Mouse (Mus musculus): ENCODE data around the gene Dexi. TPM values are rescaled to one million over a fixed set of nuclear protein-coding genes. Genes with fewer than 3 reads are reported as not detected.

The Dexi gene
- total and polyA plus RNA-seq, 2 experiments = 8.9 to 70.0 TPM

DNA sequence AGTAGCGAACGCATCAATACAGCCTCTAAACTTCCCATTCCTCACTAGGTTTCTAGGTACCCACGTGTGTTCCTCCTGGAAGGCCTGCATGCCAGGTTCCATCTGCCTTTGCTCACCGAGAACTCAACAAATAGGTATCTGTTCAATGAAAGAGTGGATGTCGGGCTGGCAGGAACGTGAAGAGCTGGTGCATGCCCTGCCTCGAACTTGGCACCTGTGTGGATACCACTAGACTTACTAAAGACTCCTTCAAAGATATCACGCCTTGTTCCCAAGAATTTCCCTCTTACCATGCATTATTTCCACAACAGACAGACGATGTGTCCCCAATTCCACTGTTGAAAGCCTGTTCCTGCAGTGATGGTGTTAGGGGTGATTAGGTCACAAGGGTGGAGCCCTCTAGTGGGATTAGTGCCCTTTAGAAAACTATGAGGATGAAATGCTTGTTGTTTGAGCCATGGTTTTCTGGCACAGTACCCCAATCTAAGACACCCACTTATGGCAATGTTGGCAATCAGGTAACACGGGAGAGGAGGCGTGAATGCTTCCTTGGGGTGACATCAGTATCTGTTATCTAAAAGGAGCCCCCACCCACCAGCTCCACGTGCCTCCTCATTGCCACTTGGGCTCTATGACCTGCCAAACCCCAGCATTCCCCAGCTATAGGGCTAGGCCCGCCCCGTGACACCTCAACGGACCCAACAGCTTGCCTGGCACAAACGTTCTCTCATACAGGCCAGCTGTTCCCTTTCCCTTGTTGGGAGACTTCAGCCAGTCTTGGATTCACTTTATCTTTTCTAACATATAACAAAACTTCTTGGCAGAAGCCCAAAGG lies 1.9 kb downstream of the Dexi start:
- WGBS = 33% methylated on average over 16 of the region's 16 CpGs
- no peaks in the 10 kb centered on the region for H3K27me3 ChIP-seq (ENCODE audit: control insufficient read depth, insufficient read depth, low read length)
- H3K36me3 ChIP-seq (ENCODE audit: control insufficient read depth, insufficient read depth, low read length) = no peaks in the 10 kb centered on the region; the same call in 1 of the 2 replicates
- peak; percentile 44 for DNase-seq (ENCODE audit: extremely low read depth, low read depth, low spot score)
- peaks cover 42% of the 10 kb centered on the region for H3K4me1 ChIP-seq (ENCODE audit: control insufficient read depth, insufficient read depth, low read length)
- H3K9ac ChIP-seq (ENCODE audit: low read depth, low read length) = peak overlapping the region; percentile 86
- TF ChIP-seq POLR2A (IDR thresholded peaks at IDR 0.05; ENCODE audit: extremely low read depth, insufficient read depth, low read length) = no peak
- no peak for TF ChIP-seq CTCF (IDR thresholded peaks at IDR 0.05; ENCODE audit: low read depth, low read length)
- H3K4me3 ChIP-seq (ENCODE audit: insufficient read depth, low read depth, low read length) = peak overlapping the region; percentile 77
- peak overlapping the region; percentile 75 for H3K27ac ChIP-seq (replicated peaks; ENCODE audit: insufficient read depth, low read depth, low read length)
- peaks cover 43% of the 10 kb centered on the region; the same call in 1 of the 2 replicates for H3K79me2 ChIP-seq (ENCODE audit: control insufficient read depth, insufficient read depth, low read length)

DNA sequence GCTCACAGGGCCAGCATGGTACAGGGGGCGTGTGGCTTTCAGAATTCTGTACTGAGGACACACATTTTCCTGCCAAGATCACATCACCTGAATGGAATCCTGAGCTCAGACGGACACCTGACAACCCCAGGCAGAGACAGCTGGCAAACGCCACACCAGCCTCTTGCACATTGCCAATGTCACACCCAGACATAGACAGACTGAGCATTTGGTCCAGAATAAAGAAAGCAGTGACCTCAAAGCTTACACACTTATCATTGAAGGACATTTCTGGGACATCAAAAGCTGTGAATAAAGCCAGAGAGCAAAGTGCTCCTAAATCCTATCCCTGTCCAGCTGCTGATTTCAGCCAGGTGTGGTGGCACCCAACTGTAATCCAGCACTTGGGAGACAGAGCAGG lies 5.9 kb downstream of the Dexi start:
- Histone ChIP-seq H3K27me3 (ENCODE audit: control insufficient read depth, insufficient read depth, low read length) (no peaks in the 10 kb centered on the region), H3K4me3 (ENCODE audit: insufficient read depth, low read depth, low read length) (no peak overlapping the region), H3K36me3 (ENCODE audit: control insufficient read depth, insufficient read depth, low read length) (no peaks in the 10 kb centered on the region; the same call in 1 of the 2 replicates), H3K27ac (replicated peaks; ENCODE audit: insufficient read depth, low read depth, low read length) (no peak overlapping the region), H3K9ac (ENCODE audit: low read depth, low read length) (no peak overlapping the region), H3K79me2 (ENCODE audit: control insufficient read depth, insufficient read depth, low read length) (peaks cover 48% of the 10 kb centered on the region; the same call in 1 of the 2 replicates), H3K4me1 (ENCODE audit: control insufficient read depth, insufficient read depth, low read length) (peaks cover 57% of the 10 kb centered on the region)
- 32% methylated on average over 3 of the region's 3 CpGs for WGBS
- TF ChIP-seq POLR2A (IDR thresholded peaks at IDR 0.05; ENCODE audit: extremely low read depth, insufficient read depth, low read length) (no peak), CTCF (IDR thresholded peaks at IDR 0.05; ENCODE audit: low read depth, low read length) (no peak)
- peak; percentile 96 for DNase-seq (ENCODE audit: extremely low read depth, low read depth, low spot score)

DNA sequence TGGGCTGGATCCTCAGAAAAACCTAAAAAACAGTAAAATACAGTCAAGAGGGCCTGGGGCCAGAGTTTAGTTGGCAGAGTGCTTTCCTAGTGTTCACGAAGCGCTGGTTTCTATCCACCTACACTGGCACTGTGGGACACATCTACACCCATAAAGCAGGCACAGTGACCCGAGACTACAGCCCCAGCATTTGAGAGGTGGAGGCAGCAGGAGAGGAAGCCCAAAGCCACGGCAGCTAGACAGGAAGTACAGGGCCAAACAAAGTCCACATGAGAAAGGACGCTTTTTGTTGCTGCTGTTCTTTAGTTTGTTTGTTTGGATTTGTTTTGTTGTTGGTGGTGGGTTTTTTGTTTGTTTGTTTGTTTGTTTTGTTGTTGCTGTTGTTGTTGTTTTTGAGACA lies 6.5 kb downstream of the Dexi start:
- Histone ChIP-seq H3K27me3 (ENCODE audit: control insufficient read depth, insufficient read depth, low read length) (no peaks in the 10 kb centered on the region), H3K27ac (replicated peaks; ENCODE audit: insufficient read depth, low read depth, low read length) (no peak overlapping the region), H3K4me1 (ENCODE audit: control insufficient read depth, insufficient read depth, low read length) (peaks cover 55% of the 10 kb centered on the region), H3K36me3 (ENCODE audit: control insufficient read depth, insufficient read depth, low read length) (no peaks in the 10 kb centered on the region; the same call in 1 of the 2 replicates), H3K79me2 (ENCODE audit: control insufficient read depth, insufficient read depth, low read length) (peaks cover 45% of the 10 kb centered on the region; the same call in 1 of the 2 replicates), H3K4me3 (ENCODE audit: insufficient read depth, low read depth, low read length) (no peak overlapping the region), H3K9ac (ENCODE audit: low read depth, low read length) (no peak overlapping the region)
- peak; percentile 45 for DNase-seq (ENCODE audit: extremely low read depth, low read depth, low spot score)
- TF ChIP-seq CTCF (IDR thresholded peaks at IDR 0.05; ENCODE audit: low read depth, low read length) = no peak
- TF ChIP-seq POLR2A (IDR thresholded peaks at IDR 0.05; ENCODE audit: extremely low read depth, insufficient read depth, low read length) = no peak
- whole genome bisulfite sequencing = 15% methylated on average over 5 of the region's 5 CpGs

DNA sequence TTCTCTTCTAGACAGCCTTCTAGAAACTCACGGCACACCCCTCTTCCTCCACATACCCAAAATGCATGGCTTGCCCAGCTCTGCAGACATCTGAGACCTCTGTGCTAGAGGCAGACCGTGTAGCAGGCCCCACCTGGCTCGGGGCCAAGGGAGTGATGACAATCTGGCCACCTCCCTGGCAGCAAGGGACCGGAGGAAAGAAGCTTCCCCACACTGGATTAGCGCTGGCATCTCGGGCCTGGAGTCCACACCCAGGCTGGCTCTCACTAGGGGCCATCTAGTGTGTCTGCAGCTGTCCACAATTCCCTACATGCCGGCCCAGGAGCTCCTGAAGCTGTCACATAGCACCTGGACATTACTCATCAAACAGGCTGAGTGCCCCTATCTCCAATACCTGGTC lies 8.3 kb downstream of the Dexi start:
- TF ChIP-seq CTCF (IDR thresholded peaks at IDR 0.05; ENCODE audit: low read depth, low read length) (no peak), POLR2A (IDR thresholded peaks at IDR 0.05; ENCODE audit: extremely low read depth, insufficient read depth, low read length) (no peak)
- peaks cover 27% of the 10 kb centered on the region; the same call in 1 of the 2 replicates for H3K79me2 ChIP-seq (ENCODE audit: control insufficient read depth, insufficient read depth, low read length)
- H3K27ac ChIP-seq (replicated peaks; ENCODE audit: insufficient read depth, low read depth, low read length) = no peak overlapping the region
- H3K27me3 ChIP-seq (ENCODE audit: control insufficient read depth, insufficient read depth, low read length) = no peaks in the 10 kb centered on the region
- peaks cover 3% of the 10 kb centered on the region; the same call in 1 of the 2 replicates for H3K36me3 ChIP-seq (ENCODE audit: control insufficient read depth, insufficient read depth, low read length)
- no peak for DNase-seq (ENCODE audit: extremely low read depth, low read depth, low spot score)
- H3K4me3 ChIP-seq (ENCODE audit: insufficient read depth, low read depth, low read length) = no peak overlapping the region
- peaks cover 39% of the 10 kb centered on the region for H3K4me1 ChIP-seq (ENCODE audit: control insufficient read depth, insufficient read depth, low read length)
- WGBS = 39% methylated on average over 7 of the region's 7 CpGs
- no peak overlapping the region for H3K9ac ChIP-seq (ENCODE audit: low read depth, low read length)

DNA sequence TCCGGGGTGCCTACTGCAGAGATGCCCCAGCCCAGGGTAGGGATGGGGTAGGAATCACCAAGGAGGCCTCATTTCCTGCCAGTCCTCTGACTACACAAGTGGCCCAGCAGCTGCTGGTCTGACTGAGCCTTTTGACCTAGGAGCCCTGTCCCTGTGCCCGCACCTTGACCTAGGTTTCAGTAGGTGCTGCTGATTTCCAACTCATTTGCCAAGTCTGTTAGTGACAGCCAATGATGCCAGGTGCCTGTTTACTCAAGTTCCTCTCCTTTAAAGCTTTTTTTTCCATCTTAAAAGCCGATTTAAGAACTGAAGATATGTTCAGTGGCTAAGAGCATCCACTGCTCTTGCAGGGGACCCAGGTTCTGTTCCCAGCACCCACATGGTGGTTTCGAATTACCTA lies 9.1 kb downstream of the Dexi start:
- TF ChIP-seq POLR2A (IDR thresholded peaks at IDR 0.05; ENCODE audit: extremely low read depth, insufficient read depth, low read length) (no peak), CTCF (IDR thresholded peaks at IDR 0.05; ENCODE audit: low read depth, low read length) (no peak)
- peak overlapping the region; percentile 37 for H3K27ac ChIP-seq (replicated peaks; ENCODE audit: insufficient read depth, low read depth, low read length)
- no peaks in the 10 kb centered on the region for H3K27me3 ChIP-seq (ENCODE audit: control insufficient read depth, insufficient read depth, low read length)
- H3K9ac ChIP-seq (ENCODE audit: low read depth, low read length) = no peak overlapping the region
- peak; percentile 97 for DNase-seq (ENCODE audit: extremely low read depth, low read depth, low spot score)
- peaks cover 24% of the 10 kb centered on the region; the same call in 1 of the 2 replicates for H3K79me2 ChIP-seq (ENCODE audit: control insufficient read depth, insufficient read depth, low read length)
- WGBS = 56% methylated on average over 4 of the region's 4 CpGs
- no peak overlapping the region for H3K4me3 ChIP-seq (ENCODE audit: insufficient read depth, low read depth, low read length)
- peaks cover 34% of the 10 kb centered on the region for H3K4me1 ChIP-seq (ENCODE audit: control insufficient read depth, insufficient read depth, low read length)
- H3K36me3 ChIP-seq (ENCODE audit: control insufficient read depth, insufficient read depth, low read length) = peaks cover 3% of the 10 kb centered on the region; the same call in 1 of the 2 replicates

DNA sequence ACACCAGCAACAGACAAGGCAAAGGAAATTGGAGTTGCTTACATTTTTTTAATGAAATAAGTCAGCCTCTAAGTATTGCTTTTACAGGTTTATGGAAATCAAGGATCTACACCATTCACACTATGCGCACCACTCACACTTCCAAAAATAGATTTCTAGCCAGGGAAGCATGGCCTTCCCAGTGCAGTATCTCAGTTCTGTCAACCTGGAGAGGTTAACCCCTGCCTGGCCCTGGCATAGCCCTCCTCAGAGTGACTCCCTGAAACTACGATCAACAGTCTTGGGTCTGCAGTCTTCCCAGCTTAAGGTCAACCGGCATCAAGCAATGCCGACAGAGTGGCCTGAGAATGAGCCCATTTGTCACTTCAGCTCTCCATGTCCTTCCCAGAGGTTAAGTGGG lies 12.7 kb downstream of the Dexi start:
- WGBS = 97% methylated on average over 4 of the region's 4 CpGs
- no peak overlapping the region for H3K4me3 ChIP-seq (ENCODE audit: insufficient read depth, low read depth, low read length)
- DNase-seq (ENCODE audit: extremely low read depth, low read depth, low spot score) = no peak
- peaks cover 12% of the 10 kb centered on the region; the same call in 1 of the 2 replicates for H3K79me2 ChIP-seq (ENCODE audit: control insufficient read depth, insufficient read depth, low read length)
- no peak overlapping the region for H3K9ac ChIP-seq (ENCODE audit: low read depth, low read length)
- no peak overlapping the region for H3K27ac ChIP-seq (replicated peaks; ENCODE audit: insufficient read depth, low read depth, low read length)
- H3K36me3 ChIP-seq (ENCODE audit: control insufficient read depth, insufficient read depth, low read length) = peaks cover 3% of the 10 kb centered on the region; the same call in 1 of the 2 replicates
- peaks cover 26% of the 10 kb centered on the region for H3K4me1 ChIP-seq (ENCODE audit: control insufficient read depth, insufficient read depth, low read length)
- no peaks in the 10 kb centered on the region for H3K27me3 ChIP-seq (ENCODE audit: control insufficient read depth, insufficient read depth, low read length)
- no peak for TF ChIP-seq CTCF (IDR thresholded peaks at IDR 0.05; ENCODE audit: low read depth, low read length)
- no peak for TF ChIP-seq POLR2A (IDR thresholded peaks at IDR 0.05; ENCODE audit: extremely low read depth, insufficient read depth, low read length)
